8 mouse cellular contexts compared by ENCODE assay signal in genomic region chr9:43222429-43222715, GRCm38 (mm10). TPM values are rescaled to one million over a fixed set of nuclear protein-coding genes. Genes with fewer than 3 reads are reported as not detected.
DNase-seq lines count a peak whose midpoint lies in the region; ATAC-seq and TF ChIP-seq lines count a peak whose summit lies in the region.

No protein-coding gene starts in this region.

- no peak overlapping the region for H3K9ac ChIP-seq in midbrain, postnatal 0 days (replicated peaks; ENCODE audit: low read length, poor library complexity, severe bottlenecking)
- no peak overlapping the region for H3K9ac ChIP-seq in midbrain, embryonic 14.5 days (replicated peaks; ENCODE audit: low read length)

- H3K4me2 ChIP-seq in midbrain, postnatal 0 days (ENCODE audit: low read depth, low read length, poor library complexity, severe bottlenecking), result no peak overlapping the region
- no peak overlapping the region for H3K4me2 ChIP-seq in midbrain, embryonic 14.5 days (ENCODE audit: low read length)

- H3K4me3 ChIP-seq in gastrocnemius, adult 2 months, result no peak overlapping the region
- no peak overlapping the region for H3K4me3 ChIP-seq in midbrain, postnatal 0 days (ENCODE audit: low read depth, low read length)
- no peak overlapping the region for H3K4me3 ChIP-seq in midbrain, embryonic 14.5 days (replicated peaks; ENCODE audit: low read depth, low read length)
- H3K4me3 ChIP-seq in limb, embryonic 10.5 days, result no peak overlapping the region
- H3K4me3 ChIP-seq in left cerebral cortex, adult 2 months, result no peak overlapping the region

- intact Hi-C loops in gastrocnemius, adult 2 months (cut with DNase I), result loop anchor here (5.0 kb wide), 1 partner anchor 45 kb away; no protein-coding TSS in a partner anchor
- intact Hi-C loops in left cerebral cortex, adult 2 months (cut with DNase I), result no loop called here

- DNase-seq in gastrocnemius, adult 2 months, result no peak
- DNase-seq in gastrocnemius, adult 18-20 months (ENCODE audit: low spot score), result no peak
- no peak for DNase-seq in midbrain, postnatal 0 days (ENCODE audit: low spot score)
- DNase-seq in midbrain, embryonic 14.5 days, result no peak
- no peak for DNase-seq in limb, embryonic 10.5 days (ENCODE audit: low spot score)
- DNase-seq in left cerebral cortex, adult 2 months (ENCODE audit: extremely low spot score in 1 of 2, low spot score in 2 of 2), result no peak
- DNase-seq in ovary, postnatal 36 days (ENCODE audit: low spot score), result no peak
- no peak for DNase-seq in right cerebral cortex, postnatal 25 days

- H3K27me3 ChIP-seq in midbrain, postnatal 0 days (ENCODE audit: insufficient read depth, low read length), result no peaks in the 10 kb centered on the region
- H3K27me3 ChIP-seq in midbrain, embryonic 14.5 days (ENCODE audit: control insufficient read depth, insufficient read depth, low read length), result no peaks in the 10 kb centered on the region
- no peaks in the 10 kb centered on the region for H3K27me3 ChIP-seq in limb, embryonic 10.5 days (ENCODE audit: low read depth, poor library complexity, severe bottlenecking)

- H3K27ac ChIP-seq in gastrocnemius, adult 2 months, result peak overlapping the region; percentile 38; the same call in 1 of the 2 replicates
- no peak overlapping the region for H3K27ac ChIP-seq in midbrain, postnatal 0 days (ENCODE audit: low read depth, low read length)
- H3K27ac ChIP-seq in midbrain, embryonic 14.5 days (replicated peaks; ENCODE audit: low read depth, low read length), result no peak overlapping the region
- H3K27ac ChIP-seq in limb, embryonic 10.5 days, result peak overlapping the region; percentile 75
- no peak overlapping the region for H3K27ac ChIP-seq in left cerebral cortex, adult 2 months

- H3K9me3 ChIP-seq in midbrain, postnatal 0 days (ENCODE audit: low read length), result no peaks in the 10 kb centered on the region
- no peaks in the 10 kb centered on the region for H3K9me3 ChIP-seq in midbrain, embryonic 14.5 days (ENCODE audit: control insufficient read depth, low read length)
- H3K9me3 ChIP-seq in limb, embryonic 10.5 days (replicated peaks), result no peaks in the 10 kb centered on the region

- no peaks in the 10 kb centered on the region for H3K36me3 ChIP-seq in midbrain, postnatal 0 days (ENCODE audit: insufficient read depth, low read length)
- H3K36me3 ChIP-seq in midbrain, embryonic 14.5 days (ENCODE audit: control insufficient read depth, insufficient read depth, low read length), result no peaks in the 10 kb centered on the region
- H3K36me3 ChIP-seq in limb, embryonic 10.5 days, result peaks cover 77% of the 10 kb centered on the region

- no peaks in the 10 kb centered on the region for H3K4me1 ChIP-seq in midbrain, postnatal 0 days (ENCODE audit: insufficient read depth, low read length)
- H3K4me1 ChIP-seq in midbrain, embryonic 14.5 days (ENCODE audit: control insufficient read depth, insufficient read depth, low read length), result no peaks in the 10 kb centered on the region
- H3K4me1 ChIP-seq in limb, embryonic 10.5 days, result peaks cover 32% of the 10 kb centered on the region

- WGBS in midbrain, postnatal 0 days, result 50% methylated on average over 8 of the region's 8 CpGs
- 38% methylated on average over 8 of the region's 8 CpGs for WGBS in midbrain, embryonic 14.5 days
- WGBS in limb, embryonic 10.5 days, result 33% methylated on average over 8 of the region's 8 CpGs

- peak; percentile 7; the same call in 1 of the 2 replicates for TF ChIP-seq CTCF in gastrocnemius, adult 2 months (IDR thresholded peaks at IDR 0.05)
- peak; percentile 29; the same call in 1 of the 2 replicates for TF ChIP-seq CTCF in midbrain, postnatal 0 days (IDR thresholded peaks at IDR 0.05)
- no peak for TF ChIP-seq CTCF in left cerebral cortex, adult 2 months (IDR thresholded peaks at IDR 0.05)

- ATAC-seq in midbrain, postnatal 0 days (ENCODE audit: low FRiP score), result no peak
- ATAC-seq in midbrain, embryonic 14.5 days (ENCODE audit: low FRiP score, low TSS enrichment), result no peak

RNA-seq across cellular contexts. Expression of gene Pou2f3, which starts 12.2 kb away (rescaled TPM):
- under 1 TPM; 0.11 to 0.15 TPM for total RNA-seq in gastrocnemius, adult 2 months (2021)
- total RNA-seq in gastrocnemius, adult 18-20 months (2021), result under 1 TPM in 1 of 2 experiments, not detected in 1; 0.16 TPM
- 0.16 TPM in 1 of 2 replicates, not detected in the other for total RNA-seq in midbrain, postnatal 0 days (2014; rRNA removed)
- not detected in 2 replicates for polyA plus RNA-seq in midbrain, postnatal 0 days (2015; fragmentation: Nextera tagmentation; extraction: Ambion mirVana)
- 0.08 TPM in 1 of 2 replicates, not detected in the other for polyA plus RNA-seq in midbrain, embryonic 14.5 days (2014; fragmentation: Nextera tagmentation; extraction: Ambion mirVana)
- 0.08 TPM in 1 of 2 replicates, not detected in the other for polyA plus RNA-seq in limb, embryonic 10.5 days (2016; fragmentation: Nextera tagmentation; extraction: Ambion mirVana)
- under 1 TPM; 0.16 to 0.65 TPM for total RNA-seq in left cerebral cortex, adult 2 months (2021)

RNA-seq across cellular contexts. Expression of gene Oaf, which starts 17.3 kb away (rescaled TPM):
- 1 to 10 TPM; 2.9 to 8.9 TPM for total RNA-seq in gastrocnemius, adult 2 months (2021)
- total RNA-seq in gastrocnemius, adult 18-20 months (2021), result 1 to 10 TPM; 4.2 to 6.4 TPM
- total RNA-seq in midbrain, postnatal 0 days (2014; rRNA removed), result 4.7 and 4.9 TPM in 2 replicates
- 4.5 and 4.7 TPM in 2 replicates for polyA plus RNA-seq in midbrain, postnatal 0 days (2015; fragmentation: Nextera tagmentation; extraction: Ambion mirVana)
- 2.3 and 7.9 TPM in 2 replicates for polyA plus RNA-seq in midbrain, embryonic 14.5 days (2014; fragmentation: Nextera tagmentation; extraction: Ambion mirVana)
- 68.6 and 87.4 TPM in 2 replicates for polyA plus RNA-seq in limb, embryonic 10.5 days (2016; fragmentation: Nextera tagmentation; extraction: Ambion mirVana)
- 10 to 100 TPM; 13.3 to 18.0 TPM for total RNA-seq in left cerebral cortex, adult 2 months (2021)

Comparison
In these comparisons a context has a peak if more than half of its experiments do, and no peak if none do; other contexts are left out.
1. H3K27ac ChIP-seq: peak in gastrocnemius, adult 2 months (single experiment) and limb, embryonic 10.5 days (single experiment); none in midbrain, postnatal 0 days (single experiment), midbrain, embryonic 14.5 days (single experiment) and left cerebral cortex, adult 2 months (single experiment).